Mouse (Mus musculus) heart, embryonic 14.5 days (tissue): ENCODE results near the gene Srprb. TPM values are rescaled to one million over a fixed set of nuclear protein-coding genes. Genes with fewer than 3 reads are reported as not detected.

Experiments
- ATAC-seq: fragments of 200-750 bp; cut with Nextera tagmentation; 2 replicates; pipeline ENCODE4 v1.8.0; 2017; ENCODE audit warnings: low read depth, moderate TSS enrichment; ENCODE audit not compliant: insufficient number of reproducible peaks, insufficient read depth, low FRiP score
- H3K27ac ChIP-seq, 2 experiments: fragments of 200-500 bp in 1 of 2; fragments of 300-500 bp in 1 of 2; sonication (generic) in 1 of 2; replicated peaks in 1 of 2; 2 replicates each; pipeline ENCODE4 v1.5.1; 2012 to 2014; ENCODE audit warnings: low read depth in 2 of 2, low read length in 2 of 2, control low read depth in 1 of 2, mild to moderate bottlenecking in 1 of 2, mixed read lengths in 1 of 2; ENCODE audit not compliant: control insufficient read depth in 1 of 2, insufficient read depth in 1 of 2
- H3K27me3 ChIP-seq: fragments of 300-500 bp; sonication (generic); 2 replicates; pipeline ENCODE4 v1.6.1; 2014; ENCODE audit warnings: mild to moderate bottlenecking, low read length, control low read depth; ENCODE audit not compliant: control insufficient read depth, insufficient read depth
- H3K36me3 ChIP-seq: fragments of 300-500 bp; sonication (generic); 2 replicates; pipeline ENCODE4 v1.6.1; 2014; ENCODE audit warnings: mild to moderate bottlenecking, control low read depth, low read length, mixed read lengths; ENCODE audit not compliant: control insufficient read depth, insufficient read depth
- H3K4me1 ChIP-seq, 2 experiments: fragments of 200-500 bp in 1 of 2; fragments of 300-500 bp in 1 of 2; sonication (generic) in 1 of 2; 2 replicates each; pipeline ENCODE4 v1.6.1; 2012 to 2014; ENCODE audit warnings: low read length in 2 of 2, control low read depth in 1 of 2, mixed read lengths in 1 of 2; ENCODE audit not compliant: control insufficient read depth in 2 of 2, insufficient read depth in 2 of 2
- H3K4me2 ChIP-seq: fragments of 300-500 bp; sonication (generic); 2 replicates; pipeline ENCODE4 v1.6.1; 2014; ENCODE audit warnings: mild to moderate bottlenecking, low read length
- H3K4me3 ChIP-seq, 2 experiments: fragments of 200-500 bp in 1 of 2; fragments of 300-500 bp in 1 of 2; sonication (generic) in 1 of 2; 2 replicates each; pipeline ENCODE4 v1.5.1; 2012 to 2014; ENCODE audit warnings: low read length in 2 of 2, mild to moderate bottlenecking in 2 of 2, control low read depth in 1 of 2, low read depth in 1 of 2, moderate library complexity in 1 of 2; ENCODE audit not compliant: control insufficient read depth in 1 of 2, insufficient read depth in 1 of 2
- H3K9ac ChIP-seq: fragments of 300-500 bp; sonication (generic); 2 replicates; pipeline ENCODE4 v1.6.1; 2014; ENCODE audit warnings: mild to moderate bottlenecking, low read length
- H3K9me3 ChIP-seq: fragments of 300-500 bp; sonication (generic); 2 replicates; pipeline ENCODE4 v1.6.1; 2016; ENCODE audit warnings: low read length, control low read depth; ENCODE audit not compliant: control insufficient read depth
- WGBS: fragments of 180-500 bp; shearing (Covaris S2); extraction: QIAGEN DNeasy Blood & Tissue Kit; methylation state at CpG from one replicate; pipeline ENCODE4 v1.1.7; 2014; 5-methylcytosine and 5-hydroxymethylcytosine counted together
- polyA plus RNA-seq: library from polyadenylated mRNA; unstranded; fragments of >200 nt; fragmentation: Nextera tagmentation; extraction: Ambion mirVana; gene quantifications from 2 replicates; pipeline ENCODE4 v1.2.1, GENCODE M21; 2014

Srprb gene
- polyA plus RNA-seq, 1 experiment from 2014 or later: 43.1 TPM

DNA sequence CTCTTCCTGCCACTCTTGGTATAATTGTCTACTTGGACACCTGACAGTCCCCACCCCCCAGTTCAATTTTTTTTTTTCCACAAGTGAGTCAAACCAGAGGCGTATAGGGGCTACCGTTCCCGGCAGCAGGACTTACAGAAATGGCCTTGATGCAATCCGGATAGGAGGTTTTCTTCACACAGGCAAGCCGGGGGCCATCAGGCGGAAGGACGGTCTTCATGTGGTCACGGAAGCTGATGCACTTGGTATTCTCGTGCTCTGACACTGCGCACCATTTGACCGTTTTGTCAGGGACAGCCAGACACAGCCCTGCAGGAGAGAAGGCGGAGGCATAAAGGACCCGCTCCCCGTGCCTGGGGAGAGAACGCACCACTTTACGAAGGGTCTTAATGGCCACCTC, 25.8 kb upstream of the Srprb start:
- H3K27me3 ChIP-seq: no peaks in the 10 kb centered on the region
- H3K9me3 ChIP-seq: no peaks in the 10 kb centered on the region
- no peak overlapping the region for H3K4me2 ChIP-seq
- no peaks in the 10 kb centered on the region for H3K36me3 ChIP-seq
- H3K4me1 ChIP-seq: peaks cover 5 to 8% of the 10 kb centered on the region in 2 experiments; a peak in 2 of 4 replicates
- no peak overlapping the region for H3K9ac ChIP-seq
- no peak for ATAC-seq
- 85% methylated on average over 16 of the region's 16 CpGs for WGBS
- H3K27ac ChIP-seq: no peak overlapping the region
- no peak overlapping the region for H3K4me3 ChIP-seq

DNA sequence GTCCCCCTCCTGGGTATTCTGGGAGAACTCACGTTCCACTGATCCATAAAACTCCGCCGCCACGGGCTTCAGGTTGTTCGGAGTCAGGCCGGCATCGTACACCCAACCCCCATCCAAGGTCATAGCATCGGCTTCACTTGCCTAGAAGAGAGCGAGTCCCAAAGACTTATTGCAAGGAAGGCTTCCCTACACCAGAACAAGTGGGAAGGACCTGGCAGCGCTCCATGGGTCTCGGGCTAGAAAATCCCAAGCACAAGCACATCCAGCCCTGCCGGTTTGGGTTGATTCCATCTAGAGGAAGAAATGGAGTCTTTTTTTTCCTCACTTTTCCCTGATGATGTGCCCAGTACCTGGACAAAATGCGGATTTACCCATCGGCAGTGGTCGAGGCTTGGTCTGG, 24.9 kb upstream of the Srprb start:
- peaks cover 5 to 8% of the 10 kb centered on the region in 2 experiments; a peak in 2 of 4 replicates for H3K4me1 ChIP-seq
- H3K27me3 ChIP-seq: no peaks in the 10 kb centered on the region
- H3K36me3 ChIP-seq: no peaks in the 10 kb centered on the region
- H3K27ac ChIP-seq: no peak overlapping the region
- no peak overlapping the region for H3K9ac ChIP-seq
- no peak overlapping the region for H3K4me3 ChIP-seq
- 86% methylated on average over 15 of the region's 15 CpGs for WGBS
- no peaks in the 10 kb centered on the region for H3K9me3 ChIP-seq
- no peak for ATAC-seq
- H3K4me2 ChIP-seq: no peak overlapping the region

DNA sequence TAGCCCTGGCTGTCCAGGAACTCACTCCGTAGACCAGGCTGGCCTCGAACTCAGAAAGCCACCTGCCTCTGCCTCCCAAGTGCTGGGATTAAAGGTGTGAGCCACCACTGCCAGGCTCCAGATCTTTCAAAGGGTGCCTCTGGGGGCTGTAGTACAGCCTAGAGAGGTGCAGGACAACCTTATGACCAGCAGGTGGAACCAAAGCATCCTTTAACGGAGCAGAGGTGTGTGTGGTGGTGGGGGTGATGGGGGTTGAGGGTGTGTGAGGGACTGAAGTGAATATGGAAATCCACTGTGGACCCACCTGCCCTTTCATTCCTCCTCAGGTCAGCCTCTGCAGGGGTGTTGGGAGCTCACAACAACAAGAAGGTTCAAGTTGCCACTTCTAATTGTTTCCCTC, 23.5 kb upstream of the Srprb start:
- Histone ChIP-seq H3K4me3 (no peak overlapping the region), H3K9ac (no peak overlapping the region), H3K27ac (no peak overlapping the region), H3K4me1 (peaks cover under 1 to 5% of the 10 kb centered on the region in 2 experiments; a peak in 2 of 4 replicates), H3K4me2 (no peak overlapping the region), H3K27me3 (no peaks in the 10 kb centered on the region), H3K36me3 (no peaks in the 10 kb centered on the region), H3K9me3 (no peaks in the 10 kb centered on the region)
- ATAC-seq: no peak
- WGBS: 66% methylated on average over 3 of the region's 3 CpGs

GRCm38 (mm10) chr9:103224721-103225120, 22.8 kb upstream of the Srprb start:
- no peak overlapping the region for H3K4me3 ChIP-seq
- no peaks in the 10 kb centered on the region for H3K9me3 ChIP-seq
- H3K9ac ChIP-seq: no peak overlapping the region
- no peak overlapping the region for H3K27ac ChIP-seq
- no peaks in the 10 kb centered on the region for H3K4me1 ChIP-seq
- no peak overlapping the region for H3K4me2 ChIP-seq
- no peaks in the 10 kb centered on the region for H3K27me3 ChIP-seq
- no peak for ATAC-seq
- 92% methylated on average over 7 of the region's 7 CpGs for WGBS
- no peaks in the 10 kb centered on the region for H3K36me3 ChIP-seq

DNA sequence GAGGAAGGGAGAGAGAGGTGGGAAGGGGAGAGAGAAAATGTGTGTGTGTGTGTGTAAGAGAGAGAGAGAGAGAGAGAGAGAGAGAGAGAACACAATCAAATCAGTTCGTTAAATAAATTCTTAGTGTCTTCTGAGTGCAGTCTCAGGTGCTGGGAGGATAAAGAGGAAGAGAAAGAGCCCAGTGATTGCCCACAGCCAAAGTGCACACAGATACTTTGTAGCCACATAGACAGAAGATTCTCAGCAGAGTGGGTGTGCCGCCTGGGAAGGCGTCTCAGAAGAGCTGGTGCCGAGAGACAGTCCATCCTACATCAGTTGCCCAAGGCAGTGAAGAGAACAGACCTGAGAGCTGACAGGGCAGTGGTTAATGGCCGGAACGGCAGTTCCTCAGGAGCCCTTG, 12.3 kb upstream of the Srprb start:
- peaks cover 2 to 8% of the 10 kb centered on the region in 2 experiments; a peak in 2 of 4 replicates for H3K4me1 ChIP-seq
- no peaks in the 10 kb centered on the region for H3K36me3 ChIP-seq
- H3K4me3 ChIP-seq: no peak overlapping the region
- no peaks in the 10 kb centered on the region for H3K9me3 ChIP-seq
- ATAC-seq: no peak
- H3K9ac ChIP-seq: no peak overlapping the region
- H3K4me2 ChIP-seq: no peak overlapping the region
- H3K27ac ChIP-seq: no peak overlapping the region
- H3K27me3 ChIP-seq: no peaks in the 10 kb centered on the region
- WGBS: 80% methylated on average over 6 of the region's 6 CpGs

DNA sequence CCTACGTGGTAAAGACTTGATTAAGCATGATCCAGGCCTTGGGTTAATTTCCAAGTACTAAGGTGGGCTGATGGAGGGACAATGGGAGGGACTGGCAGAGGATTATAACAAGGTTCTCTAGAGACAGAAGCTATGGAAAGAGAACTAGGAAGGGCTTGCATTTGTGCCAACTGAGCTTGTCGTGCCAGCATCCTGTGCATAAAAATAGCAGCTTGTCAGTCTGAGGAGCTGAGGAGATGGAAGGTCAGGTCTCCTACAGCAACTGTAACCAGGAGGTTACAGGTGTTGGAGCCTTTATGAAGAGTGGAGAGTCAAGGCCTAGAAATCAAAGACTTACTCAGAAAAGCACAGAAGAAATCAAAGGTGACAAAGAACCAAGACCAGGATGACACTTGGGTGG, 11.7 kb upstream of the Srprb start:
- Histone ChIP-seq H3K4me2 (no peak overlapping the region), H3K9ac (no peak overlapping the region), H3K9me3 (no peaks in the 10 kb centered on the region), H3K36me3 (no peaks in the 10 kb centered on the region), H3K27me3 (no peaks in the 10 kb centered on the region), H3K4me1 (peaks cover 2 to 8% of the 10 kb centered on the region in 2 experiments; a peak in 2 of 4 replicates), H3K27ac (no peak overlapping the region), H3K4me3 (no peak overlapping the region)
- ATAC-seq: no peak
- 33% methylated on average over 2 of the region's 2 CpGs for WGBS

GRCm38 (mm10) chr9:103212654-103213420, 10.9 kb upstream of the Srprb start:
- WGBS: 62% methylated on average over 28 of the region's 28 CpGs
- Histone ChIP-seq H3K9ac (0 out of 2 replicates have a peak overlapping the region, but pooled peaks have one; percentile 2), H3K27ac (peak overlapping the region in 1 of 2 experiments; percentile 1; a peak in 1 of 4 replicates)

More at GRCm38 (mm10) chr9:103212654-103213420, 10.9 kb upstream of the Srprb start:
- Histone ChIP-seq H3K4me1 (peaks cover 2 to 8% of the 10 kb centered on the region in 2 experiments; a peak in 2 of 4 replicates), H3K36me3 (no peaks in the 10 kb centered on the region), H3K27me3 (no peaks in the 10 kb centered on the region), H3K4me2 (peak overlapping the region; percentile 50), H3K9me3 (no peaks in the 10 kb centered on the region), H3K4me3 (peak overlapping the region; percentile 23 to 41)
- no peak for ATAC-seq
